Mouse (Mus musculus) E14TG2a.4 (cell line): ENCODE data around the gene Flcn.

Source experiments
- H3K27me3 ChIP-seq: 2 replicates; pipeline ENCODE4 v1.6.1; 2014; ENCODE audit warnings: low read length, control low read depth; ENCODE audit not compliant: insufficient read depth
- H3K36me3 ChIP-seq: 2 replicates; pipeline ENCODE4 v1.6.1; 2014; ENCODE audit warnings: low read length, control low read depth; ENCODE audit not compliant: insufficient read depth
- H3K4me1 ChIP-seq: replicated peaks from 2 replicates; pipeline ENCODE4 v1.6.1; 2014; ENCODE audit warnings: low read depth, low read length, control low read depth
- H3K4me3 ChIP-seq: replicated peaks from 2 replicates; pipeline ENCODE4 v1.5.1; 2014; ENCODE audit warnings: mild to moderate bottlenecking, low read length
- H3K9me3 ChIP-seq: 2 replicates; pipeline ENCODE4 v1.6.1; 2014; ENCODE audit warnings: low read length, control low read depth
- CTCF ChIP-seq: conservative IDR thresholded peaks from 2 replicates; pipeline ENCODE4 v1.5.1; 2014; ENCODE audit warnings: low read length
- NANOG ChIP-seq: IDR thresholded peaks from 2 replicates; pipeline ENCODE4 v1.6.1; 2014; ENCODE audit warnings: borderline replicate concordance, low read length, mixed read lengths
- POU5F1 ChIP-seq: IDR thresholded peaks from 2 replicates; pipeline ENCODE4 v1.6.1; 2014; ENCODE audit warnings: low read length, borderline replicate concordance

Gene Flcn

GRCm38 (mm10) chr11:59779406-59779805, 30.4 kb downstream of the Flcn start:
- Histone ChIP-seq H3K4me1 (peaks cover 21% of the 10 kb centered on the region), H3K4me3 (no peak overlapping the region), H3K9me3 (no peaks in the 10 kb centered on the region), H3K36me3 (peaks cover 39% of the 10 kb centered on the region), H3K27me3 (no peaks in the 10 kb centered on the region)
- TF ChIP-seq CTCF, result no peak
- TF ChIP-seq POU5F1, result no peak
- TF ChIP-seq NANOG, result no peak

DNA sequence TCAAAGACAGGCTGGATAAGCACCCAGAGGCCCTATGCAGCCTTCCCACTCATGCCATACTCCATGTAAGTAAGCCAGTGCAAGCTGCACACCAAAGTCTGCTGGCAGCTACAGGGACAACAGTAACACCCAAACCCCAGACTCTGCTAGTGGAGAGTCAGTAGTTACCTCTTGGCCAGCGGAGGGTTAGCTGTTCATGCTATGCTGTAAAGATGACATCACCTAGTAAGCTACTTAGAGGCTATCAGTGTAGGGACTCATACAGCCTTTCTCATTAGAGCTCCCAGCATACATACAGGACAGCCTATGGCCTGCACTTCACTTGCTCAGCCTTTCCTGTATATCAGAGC, 31.0 kb downstream of the Flcn start:
- TF ChIP-seq CTCF, result no peak
- TF ChIP-seq NANOG, result no peak
- no peak for TF ChIP-seq POU5F1
- Histone ChIP-seq H3K27me3 (no peaks in the 10 kb centered on the region), H3K36me3 (peaks cover 42% of the 10 kb centered on the region), H3K9me3 (no peaks in the 10 kb centered on the region), H3K4me1 (peaks cover 21% of the 10 kb centered on the region), H3K4me3 (no peak overlapping the region)

GRCm38 (mm10) chr11:59778181-59778873, 31.5 kb downstream of the Flcn start:
- H3K9me3 ChIP-seq, result no peaks in the 10 kb centered on the region
- peaks cover 21% of the 10 kb centered on the region for H3K4me1 ChIP-seq
- TF ChIP-seq POU5F1, result no peak
- TF ChIP-seq CTCF, result peak; percentile 100
- no peak for TF ChIP-seq NANOG
- no peaks in the 10 kb centered on the region for H3K27me3 ChIP-seq
- H3K4me3 ChIP-seq, result no peak overlapping the region
- H3K36me3 ChIP-seq, result peaks cover 43% of the 10 kb centered on the region

DNA sequence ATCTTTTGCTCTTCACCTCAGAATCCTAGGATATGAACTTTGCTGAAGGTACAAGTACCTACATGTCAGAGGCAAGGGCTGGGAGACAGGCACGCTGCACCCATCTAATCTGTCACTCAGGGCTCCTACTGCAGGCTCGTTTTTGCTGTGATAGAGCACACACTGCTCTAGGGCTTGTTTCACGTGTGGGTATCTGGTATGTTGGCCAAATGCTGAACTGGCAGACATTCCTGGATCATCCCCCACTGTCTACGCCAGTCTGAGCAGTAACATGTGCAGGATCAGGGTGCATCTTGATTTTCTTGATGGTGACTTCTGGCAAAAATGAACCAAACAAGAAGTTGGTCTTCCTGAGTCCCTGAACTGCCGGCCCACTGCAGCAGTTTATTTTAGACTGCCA, 32.6 kb downstream of the Flcn start:
- H3K4me3 ChIP-seq, result no peak overlapping the region
- H3K9me3 ChIP-seq, result no peaks in the 10 kb centered on the region
- no peak for TF ChIP-seq NANOG
- no peak for TF ChIP-seq POU5F1
- no peak for TF ChIP-seq CTCF
- H3K4me1 ChIP-seq, result peaks cover 18% of the 10 kb centered on the region
- H3K27me3 ChIP-seq, result no peaks in the 10 kb centered on the region
- H3K36me3 ChIP-seq, result peaks cover 47% of the 10 kb centered on the region

- Histone ChIP-seq H3K4me1 (peaks cover 12% of the 10 kb centered on the region), H3K9me3 (no peaks in the 10 kb centered on the region), H3K36me3 (peaks cover 64% of the 10 kb centered on the region), H3K4me3 (no peak overlapping the region), H3K27me3 (no peaks in the 10 kb centered on the region)
- no peak for TF ChIP-seq CTCF
- TF ChIP-seq POU5F1, result no peak
- TF ChIP-seq NANOG, result no peak
Observed at GRCm38 (mm10) chr11:59775435-59776148, 34.2 kb downstream of the Flcn start.

DNA sequence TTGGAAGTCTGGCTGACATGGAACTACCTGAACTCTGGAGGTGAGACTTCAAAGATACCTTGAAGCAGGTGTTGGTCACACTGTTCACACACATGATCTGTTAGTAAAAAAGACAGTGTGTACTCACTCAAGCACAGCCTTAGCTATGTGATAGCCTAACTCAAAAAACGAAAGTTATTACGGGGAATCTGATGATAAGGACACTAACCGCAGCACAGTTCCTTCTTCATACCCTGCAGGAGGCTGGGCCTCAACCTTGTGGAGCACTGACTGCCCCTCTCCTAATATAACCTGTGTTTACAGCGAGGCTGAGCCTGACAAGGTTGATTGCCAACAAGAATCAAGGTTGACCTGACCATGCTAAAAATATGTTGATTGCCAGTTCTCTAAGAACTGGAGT, 35.3 kb downstream of the Flcn start:
- Histone ChIP-seq H3K27me3 (no peaks in the 10 kb centered on the region), H3K4me3 (no peak overlapping the region), H3K4me1 (peaks cover 9% of the 10 kb centered on the region), H3K36me3 (peaks cover 75% of the 10 kb centered on the region), H3K9me3 (no peaks in the 10 kb centered on the region)
- TF ChIP-seq POU5F1 (no peak), NANOG (no peak), CTCF (no peak)

- 0 out of 2 replicates have a peak, but pooled peaks cover 3% of the 10 kb centered on the region for H3K4me1 ChIP-seq
- H3K36me3 ChIP-seq, result peaks cover 91% of the 10 kb centered on the region
- TF ChIP-seq POU5F1, result no peak
- TF ChIP-seq NANOG, result no peak
- TF ChIP-seq CTCF, result no peak
Observed at GRCm38 (mm10) chr11:59772902-59773301, 36.9 kb downstream of the Flcn start.

DNA sequence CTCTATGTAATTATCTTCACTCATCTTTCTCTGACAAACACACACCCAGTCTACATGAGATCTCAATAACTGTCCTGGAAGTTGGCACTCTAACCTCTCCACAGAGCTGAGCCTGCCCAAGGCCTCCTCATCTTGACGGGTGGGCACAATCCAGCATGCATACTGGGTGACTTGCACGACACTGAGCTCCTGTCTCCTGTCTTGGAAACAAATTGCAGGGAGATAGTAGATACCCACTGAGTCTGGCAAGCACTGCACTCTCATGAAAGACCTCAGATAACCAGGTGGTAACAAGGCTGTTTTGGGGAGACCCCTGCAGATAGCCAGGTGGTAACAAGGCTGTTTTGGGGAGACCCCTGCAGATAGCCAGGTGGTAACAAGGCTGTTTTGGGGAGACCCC, 37.5 kb downstream of the Flcn start:
- no peaks in the 10 kb centered on the region for H3K27me3 ChIP-seq
- no peaks in the 10 kb centered on the region for H3K9me3 ChIP-seq
- H3K36me3 ChIP-seq, result peaks cover 94% of the 10 kb centered on the region
- no peak overlapping the region for H3K4me3 ChIP-seq
- TF ChIP-seq POU5F1, result no peak
- H3K4me1 ChIP-seq, result 0 out of 2 replicates have a peak, but pooled peaks cover 3% of the 10 kb centered on the region

More at GRCm38 (mm10) chr11:59772902-59773301, 36.9 kb downstream of the Flcn start:
- H3K4me3 ChIP-seq, result no peak overlapping the region
- H3K27me3 ChIP-seq, result no peaks in the 10 kb centered on the region
- no peaks in the 10 kb centered on the region for H3K9me3 ChIP-seq

GRCm38 (mm10) chr11:59770753-59771152, 39.1 kb downstream of the Flcn start:
- Histone ChIP-seq H3K4me3 (no peak overlapping the region), H3K4me1 (0 out of 2 replicates have a peak, but pooled peaks cover 3% of the 10 kb centered on the region), H3K36me3 (peaks cover 97% of the 10 kb centered on the region), H3K27me3 (no peaks in the 10 kb centered on the region), H3K9me3 (no peaks in the 10 kb centered on the region)
- TF ChIP-seq CTCF (no peak), NANOG (no peak), POU5F1 (no peak)
